Mouse (Mus musculus) heart, postnatal 0 days (tissue): ENCODE results near the gene Hc.

Experiments used
- CTCF ChIP-seq: IDR thresholded peaks from 2 replicates; pipeline ENCODE4 v1.5.1; 2016; ENCODE audit warnings: antibody characterized with exemption, control low read depth, low read depth
- EP300 ChIP-seq: IDR thresholded peaks from 2 replicates; pipeline ENCODE4 v1.6.1; 2016; ENCODE audit warnings: antibody characterized with exemption, low read depth

DNA sequence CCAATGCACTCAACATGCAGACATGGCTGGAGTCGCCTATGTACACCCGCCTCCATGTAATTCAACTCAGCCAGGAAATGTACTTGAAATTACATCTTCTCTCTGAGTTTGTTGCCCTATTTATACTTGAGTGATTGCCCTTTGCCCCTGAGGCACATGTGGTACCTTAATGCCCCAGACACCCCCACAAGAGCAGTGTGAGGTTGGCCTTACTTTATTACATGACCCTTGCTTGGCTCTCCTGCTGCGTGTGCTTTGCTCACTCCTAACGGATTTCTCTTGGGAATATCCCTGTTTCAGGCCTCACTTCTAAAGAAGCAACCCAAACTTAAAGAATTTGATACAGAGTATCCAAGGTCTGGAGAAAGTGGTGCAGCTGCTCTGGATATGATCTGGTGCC is 9.0 kb upstream of the Hc start:
- no peak for TF ChIP-seq CTCF
- TF ChIP-seq EP300 = no peak
